Mouse (Mus musculus): Measurements from ENCODE around the gene Arfrp1.

DNA sequence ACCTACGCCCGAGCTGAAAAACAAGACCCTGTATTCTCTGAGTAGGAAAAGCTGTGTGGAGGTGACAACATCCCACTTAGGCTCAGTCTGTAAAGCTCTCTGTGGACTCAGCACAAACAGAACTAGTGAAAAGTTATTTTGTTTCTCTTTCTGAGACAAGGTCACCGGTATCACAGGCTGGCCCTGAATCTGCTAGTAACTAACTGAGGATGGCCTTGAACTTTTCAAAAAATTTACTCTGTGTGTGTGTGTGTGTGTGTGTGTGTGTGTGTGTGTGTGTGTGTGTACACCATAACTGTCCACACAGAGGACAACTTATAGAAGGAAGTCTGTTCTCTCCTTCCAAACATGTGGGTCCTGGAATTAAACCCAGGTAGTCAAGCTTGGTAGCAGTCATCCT lies 28.9 kb upstream of the Arfrp1 start:
- TF ChIP-seq TAL1 (IDR thresholded peaks at IDR 0.05; ENCODE audit: low read length) (no peak), GATA1 (IDR thresholded peaks at IDR 0.05; ENCODE audit: low read length) (no peak)

Measured in erythroblast, embryonic 14.5 days (primary cell).